Mouse (Mus musculus): ENCODE data around the gene Clasp1.

GRCm38 (mm10) chr1:118398567-118398966, 9.7 kb downstream of the Clasp1 start:
- TF ChIP-seq POLR2A (IDR thresholded peaks at IDR 0.05; ENCODE audit: control insufficient read depth in 1 of 2, insufficient read depth in 1 of 2, low read depth in 1 of 2, low read length in 2 of 2, poor library complexity in 1 of 2) (no peak), CTCF (IDR thresholded peaks at IDR 0.05 in 2 of 3, conservative IDR thresholded peaks at IDR 0.05 in 1 of 3; ENCODE audit: control insufficient read depth in 1 of 3, insufficient read depth in 1 of 3, low read depth in 2 of 3, low read length in 3 of 3, poor library complexity in 1 of 3, severe bottlenecking in 1 of 3) (no peak), EP300 (IDR thresholded peaks at IDR 0.05; ENCODE audit: low read depth in 1 of 2, low read length in 2 of 2) (no peak), RAD21 (IDR thresholded peaks at IDR 0.05; ENCODE audit: low read depth, low read length) (no peak), GATA1 (IDR thresholded peaks at IDR 0.05; ENCODE audit: low read depth, low read length) (no peak), USF1 (IDR thresholded peaks at IDR 0.05; ENCODE audit: low read depth, low read length) (no peak), ELF1 (IDR thresholded peaks at IDR 0.05; ENCODE audit: low read depth, low read length) (no peak), TAL1 (IDR thresholded peaks at IDR 0.05; ENCODE audit: low read length) (no peak), UBTF (IDR thresholded peaks at IDR 0.05; ENCODE audit: borderline replicate concordance, insufficient read depth, low read depth, low read length) (no peak)

Data from MEL (cell line).